Mouse (Mus musculus) CH12.LX (cell line): Measurements from ENCODE around the gene Cacna1a. TPM values are rescaled to one million over a fixed set of nuclear protein-coding genes. Genes with fewer than 3 reads are reported as not detected.

Source experiments
- DNase-seq: peaks from one replicate; pipeline ENCODE4 v3.0.0-alpha.2; 2013; ENCODE audit errors: extremely low read depth
- H3K27ac ChIP-seq: 2 replicates; pipeline ENCODE4 v1.5.1; 2012; ENCODE audit warnings: low read depth, mild to moderate bottlenecking, control low read depth, moderate library complexity; ENCODE audit not compliant: insufficient read depth
- H3K27me3 ChIP-seq: replicated peaks from 2 replicates; pipeline ENCODE3; 2012; ENCODE audit warnings: inconsistent platforms
- H3K36me3 ChIP-seq, 2 experiments: replicated peaks in 1 of 2; 2 replicates each; pipeline versions ENCODE3 to v1.6.1; 2012; ENCODE audit warnings: inconsistent platforms in 1 of 2, low read length in 1 of 2, mild to moderate bottlenecking in 1 of 2, mixed read lengths in 1 of 2, moderate library complexity in 1 of 2; ENCODE audit not compliant: control insufficient read depth in 1 of 2, insufficient read depth in 1 of 2
- H3K4me1 ChIP-seq, 2 experiments: 2 replicates each; pipeline ENCODE4 v1.6.1; 2012; ENCODE audit warnings: inconsistent platforms in 1 of 2, moderate library complexity in 1 of 2; ENCODE audit not compliant: insufficient read depth in 2 of 2, control insufficient read depth in 1 of 2
- H3K4me2 ChIP-seq: 2 replicates; pipeline ENCODE4 v1.6.1; 2012; ENCODE audit warnings: low read depth, mild to moderate bottlenecking, control low read depth; ENCODE audit not compliant: poor library complexity, insufficient read depth, severe bottlenecking
- H3K4me3 ChIP-seq, 3 experiments: fragments of 150-350 bp in 1 of 3; sonication (generic) in 1 of 3; replicated peaks in 1 of 3; 2 replicates each; pipeline versions ENCODE3 to v1.5.1; 2011 to 2012; ENCODE audit warnings: low read depth in 2 of 3, low read length in 2 of 3, mild to moderate bottlenecking in 2 of 3, moderate library complexity in 2 of 3, control low read depth in 1 of 3, improper control_type of control experiment in 1 of 3, inconsistent platforms in 1 of 3, mixed read lengths in 1 of 3; ENCODE audit not compliant: poor library complexity in 1 of 3
- H3K79me2 ChIP-seq: replicated peaks from 2 replicates; pipeline ENCODE4 v1.6.1; 2012; ENCODE audit warnings: mild to moderate bottlenecking, moderate library complexity; ENCODE audit not compliant: control insufficient read depth, poor library complexity, insufficient read depth, severe bottlenecking; ENCODE audit errors: extremely low read depth
- H3K9ac ChIP-seq: 2 replicates; pipeline ENCODE4 v1.6.1; 2012; ENCODE audit warnings: low read depth, mild to moderate bottlenecking, control low read depth, moderate library complexity; ENCODE audit not compliant: insufficient read depth
- H3K9me3 ChIP-seq: replicated peaks from 2 replicates; pipeline ENCODE3; 2012; ENCODE audit warnings: low read length, inconsistent platforms, mixed read lengths
- BHLHE40 ChIP-seq: IDR thresholded peaks from 2 replicates; pipeline ENCODE4 v1.6.1; 2011; ENCODE audit warnings: mild to moderate bottlenecking, low read depth, low read length, improper control_type of control experiment
- CHD1 ChIP-seq: IDR thresholded peaks from 2 replicates; pipeline ENCODE4 v1.6.1; 2012; ENCODE audit warnings: low read depth, low read length, improper control_type of control experiment, inconsistent platforms
- CTCF ChIP-seq, 2 experiments: IDR thresholded peaks in 1 of 2; conservative IDR thresholded peaks in 1 of 2; 2 replicates each; pipeline ENCODE4 v1.5.1; 2011 to 2012; ENCODE audit warnings: low read depth in 2 of 2, low read length in 2 of 2, improper control_type of control experiment in 1 of 2, inconsistent platforms in 1 of 2, mild to moderate bottlenecking in 1 of 2, moderate library complexity in 1 of 2
- E2F4 ChIP-seq: IDR thresholded peaks from 2 replicates; pipeline ENCODE4 v1.6.1; 2011; ENCODE audit warnings: low read depth, low read length, improper control_type of control experiment; ENCODE audit not compliant: insufficient replicate concordance
- ELF1 ChIP-seq: IDR thresholded peaks from 2 replicates; pipeline ENCODE4 v1.6.1; 2014; ENCODE audit warnings: low read depth, mild to moderate bottlenecking, inconsistent platforms, low read length, improper control_type of control experiment
- ETS1 ChIP-seq: conservative IDR thresholded peaks from 2 replicates; pipeline ENCODE4 v1.6.1; 2012; ENCODE audit warnings: low read depth, mild to moderate bottlenecking, inconsistent platforms, low read length, improper control_type of control experiment, moderate library complexity
- IRF4 ChIP-seq: IDR thresholded peaks from 2 replicates; pipeline ENCODE4 v1.6.1; 2014; ENCODE audit warnings: low read depth, mild to moderate bottlenecking, inconsistent platforms, low read length, improper control_type of control experiment
- JUND ChIP-seq: conservative IDR thresholded peaks from 2 replicates; pipeline ENCODE4 v1.6.1; 2011; ENCODE audit warnings: low read depth, low read length, improper control_type of control experiment
- MAX ChIP-seq: IDR thresholded peaks from 2 replicates; pipeline ENCODE4 v1.6.1; 2011; ENCODE audit warnings: low read length, improper control_type of control experiment
- MAZ ChIP-seq: IDR thresholded peaks from 2 replicates; pipeline ENCODE4 v1.6.1; 2012; ENCODE audit warnings: low read depth, mild to moderate bottlenecking, inconsistent platforms, low read length, improper control_type of control experiment, moderate library complexity
- MEF2A ChIP-seq: IDR thresholded peaks from 2 replicates; pipeline ENCODE4 v1.6.1; 2014; ENCODE audit warnings: low read depth, mild to moderate bottlenecking, inconsistent platforms, low read length, improper control_type of control experiment, borderline replicate concordance
- MXI1 ChIP-seq: IDR thresholded peaks from 2 replicates; pipeline ENCODE4 v1.6.1; 2011; ENCODE audit warnings: mild to moderate bottlenecking, low read depth, low read length, improper control_type of control experiment
- MYC ChIP-seq: IDR thresholded peaks from 2 replicates; pipeline ENCODE4 v1.6.1; 2011; ENCODE audit warnings: low read depth, mild to moderate bottlenecking, improper control_type of control experiment, low read length
- PAX5 ChIP-seq: IDR thresholded peaks from 2 replicates; pipeline ENCODE4 v1.6.1; 2012; ENCODE audit warnings: low read length, inconsistent platforms, mixed read lengths
- RCOR1 ChIP-seq: conservative IDR thresholded peaks from 2 replicates; pipeline ENCODE4 v1.6.1; 2012; ENCODE audit warnings: low read depth, mild to moderate bottlenecking, inconsistent platforms, low read length, improper control_type of control experiment
- SIN3A ChIP-seq: IDR thresholded peaks from 2 replicates; pipeline ENCODE4 v1.6.1; 2012; ENCODE audit warnings: low read length, improper control_type of control experiment, inconsistent platforms
- SMC3 ChIP-seq: IDR thresholded peaks from 2 replicates; pipeline ENCODE4 v1.6.1; 2011; ENCODE audit warnings: low read depth, low read length, improper control_type of control experiment
- TBP ChIP-seq: conservative IDR thresholded peaks from 2 replicates; pipeline ENCODE4 v1.6.1; 2011; ENCODE audit warnings: low read depth, low read length, improper control_type of control experiment
- TCF12 ChIP-seq: IDR thresholded peaks from 2 replicates; pipeline ENCODE4 v1.6.1; 2014; ENCODE audit warnings: low read depth, mild to moderate bottlenecking, inconsistent platforms, low read length, improper control_type of control experiment
- UBTF ChIP-seq: IDR thresholded peaks from 2 replicates; pipeline ENCODE4 v1.6.1; 2012; ENCODE audit warnings: low read depth, mild to moderate bottlenecking, inconsistent platforms, low read length, improper control_type of control experiment, moderate library complexity
- USF2 ChIP-seq: conservative IDR thresholded peaks from 2 replicates; pipeline ENCODE4 v1.6.1; 2011; ENCODE audit warnings: low read depth, low read length, improper control_type of control experiment
- ZC3H11A ChIP-seq: IDR thresholded peaks from 2 replicates; pipeline ENCODE4 v1.6.1; 2012; ENCODE audit warnings: low read depth, mild to moderate bottlenecking, inconsistent platforms, low read length, improper control_type of control experiment
- ZMIZ1 ChIP-seq: IDR thresholded peaks from 2 replicates; pipeline ENCODE4 v1.6.1; 2012; ENCODE audit warnings: low read depth, mild to moderate bottlenecking, inconsistent platforms, low read length, improper control_type of control experiment
- ZNF384 ChIP-seq: IDR thresholded peaks from 2 replicates; pipeline ENCODE4 v1.6.1; 2012; ENCODE audit warnings: low read depth, low read length, improper control_type of control experiment, inconsistent platforms
- dilution Hi-C: fragments of 300-500 bp; cut with MboI; formaldehyde crosslinking; loops from 2 replicates; pipeline ENCODE4 v1.14.3; 2020; ENCODE audit warnings: low sequenced_read_pairs; ENCODE audit not compliant: extremely low pct_unique_long_range_greater_than_20kb, extremely low pct_ligation_motif_present
- in situ Hi-C: fragments of 300-500 bp; cut with MboI; formaldehyde crosslinking; loops from 3 replicates; pipeline ENCODE4 v1.14.3; 2019; ENCODE audit warnings: low sequenced_read_pairs, low pct_ligation_motif_present, low pct_unique_long_range_greater_than_20kb, mixed read lengths
- polyA plus RNA-seq: library from polyadenylated mRNA; unstranded; fragments of >175 nt; gene quantifications from 2 replicates; pipeline ENCODE4 v1.2.1, GENCODE M21; 2012; ENCODE audit warnings: low read depth; ENCODE audit not compliant: insufficient read length
- total RNA-seq, 2 experiments: library from RNA; depleted of rRNA; stranded (reverse); fragments of 300-350 nt in 1 of 2; fragments of >200 nt in 1 of 2; gene quantifications; 2 replicates each; pipeline ENCODE4 v1.2.3; 2012 to 2014

The Cacna1a gene
- total and polyA plus RNA-seq, 3 experiments, result 2.6 to 9.4 (median 6.9) TPM

DNA sequence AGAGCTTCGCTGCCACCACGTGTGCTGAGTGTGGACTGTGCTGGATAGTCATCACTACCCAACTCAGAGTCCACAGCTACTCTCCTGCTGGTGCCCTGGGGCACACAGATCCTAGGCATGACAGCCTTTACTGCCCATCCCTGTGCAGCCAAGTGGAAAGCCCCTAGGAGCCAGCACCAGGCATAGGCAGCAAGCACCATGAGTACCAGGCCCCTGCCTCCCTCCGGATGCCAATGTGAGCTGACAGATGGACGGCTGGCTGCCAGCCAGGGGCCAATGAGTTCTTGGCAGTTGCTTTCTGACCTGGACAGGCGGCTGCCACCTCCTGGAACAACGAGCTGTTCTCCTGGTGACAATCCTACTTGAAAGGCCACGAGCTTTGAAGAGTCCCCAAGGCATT, 97.6 kb downstream of the Cacna1a start:
- Histone ChIP-seq H3K27me3 (peaks cover 93% of the 10 kb centered on the region), H3K4me3 (no peak overlapping the region), H3K79me2 (no peaks in the 10 kb centered on the region), H3K4me1 (no peaks in the 10 kb centered on the region), H3K27ac (no peak overlapping the region), H3K4me2 (no peak overlapping the region), H3K9ac (no peak overlapping the region), H3K36me3 (no peaks in the 10 kb centered on the region), H3K9me3 (peaks cover 6% of the 10 kb centered on the region)
- dilution Hi-C loops, result no loop called here
- no peak for DNase-seq
- in situ Hi-C loops, result no loop called here
- TF ChIP-seq ZMIZ1 (no peak), ZC3H11A (no peak), MAZ (no peak), MXI1 (no peak), RCOR1 (no peak), MEF2A (no peak), JUND (no peak), TBP (no peak), TCF12 (no peak), IRF4 (no peak), SIN3A (no peak), SMC3 (no peak), CHD1 (no peak), ETS1 (no peak), USF2 (no peak), PAX5 (no peak)

- TF ChIP-seq CHD1 (no peak), PAX5 (no peak), MXI1 (no peak), BHLHE40 (no peak), SMC3 (no peak), RCOR1 (no peak), MAX (no peak), IRF4 (no peak), E2F4 (no peak), ZNF384 (no peak), UBTF (no peak), ELF1 (no peak), CTCF (conservative IDR thresholded peaks at IDR 0.05 in 1 of 2, IDR thresholded peaks at IDR 0.05 in 1 of 2; ENCODE audit: low read depth in 2 of 2, low read length in 2 of 2) (no peak), TBP (no peak), MYC (no peak)
- in situ Hi-C loops (no loop called here), dilution Hi-C loops (no loop called here)
- H3K36me3 ChIP-seq, result no peaks in the 10 kb centered on the region
- H3K4me1 ChIP-seq, result no peaks in the 10 kb centered on the region
- no peak overlapping the region for H3K4me2 ChIP-seq
- no peaks in the 10 kb centered on the region for H3K79me2 ChIP-seq
- H3K27me3 ChIP-seq, result peaks cover 88% of the 10 kb centered on the region
- no peak for DNase-seq
- no peaks in the 10 kb centered on the region for H3K9me3 ChIP-seq
- H3K27ac ChIP-seq, result no peak overlapping the region
- H3K9ac ChIP-seq, result no peak overlapping the region
- H3K4me3 ChIP-seq, result no peak overlapping the region
Observed at GRCm38 (mm10) chr8:84489223-84489622, 101.0 kb downstream of the Cacna1a start.
